Mouse (Mus musculus) cerebellum, adult 2 months (tissue): ENCODE data around the gene 2610301B20Rik.

Source experiments
- CTCF ChIP-seq: fragments of 200-500 bp; IDR thresholded peaks from 2 replicates; pipeline ENCODE4 v1.5.1; 2011; ENCODE audit warnings: low read depth, mild to moderate bottlenecking, control low read depth, low read length, moderate library complexity, borderline replicate concordance; ENCODE audit not compliant: insufficient read depth
- POLR2A ChIP-seq: fragments of 200-500 bp; IDR thresholded peaks from 2 replicates; pipeline ENCODE4 v1.6.1; 2011; ENCODE audit warnings: low read length, control low read depth, borderline replicate concordance; ENCODE audit not compliant: insufficient read depth

DNA sequence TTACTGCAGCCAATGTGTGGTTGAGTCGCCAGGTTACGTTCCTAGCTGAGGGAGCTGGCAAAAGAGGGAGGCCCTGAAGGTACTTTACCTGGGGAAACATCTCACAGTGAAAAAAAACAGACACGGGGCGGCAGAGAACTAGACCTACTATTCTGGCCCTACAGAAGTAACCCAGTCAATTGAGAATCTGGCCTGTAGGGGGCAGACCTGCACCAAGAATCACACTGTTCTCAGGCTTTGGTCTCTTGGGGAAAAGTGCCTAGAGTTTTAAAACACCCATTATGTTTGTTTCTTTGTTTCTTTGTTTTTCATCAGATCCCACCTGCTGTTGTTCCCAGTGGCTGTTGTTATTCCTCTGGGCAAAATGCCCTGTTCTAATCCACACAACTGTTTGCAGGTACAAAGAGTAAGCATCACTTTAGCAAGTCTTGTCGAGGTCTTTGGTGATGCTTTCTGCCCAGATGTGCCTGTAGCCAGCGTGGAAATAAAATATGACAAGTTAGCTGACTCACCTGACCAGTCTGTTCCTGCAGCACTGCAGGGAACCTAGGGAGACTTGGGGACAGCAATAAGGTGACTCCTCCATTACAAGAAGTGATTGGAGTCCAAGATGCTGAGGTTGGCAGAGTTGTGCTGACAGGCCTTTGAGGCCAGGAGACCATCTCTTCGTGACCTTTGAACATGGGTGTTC lies 38.5 kb downstream of the 2610301B20Rik start:
- TF ChIP-seq CTCF (peak; percentile 79), POLR2A (no peak)
